Mouse (Mus musculus) adrenal gland, postnatal 14 days (tissue): ENCODE measurements at regions not wholly inside any gene's neighbourhood (a gene's known extent, or its start where the extent isn't known, plus 50 kb on each side); places are given as distances from the start of the nearest gene placed in this dataset.
A peak's percentile ranks its signal among the peaks of the same experiment; 100 is the strongest.

Source experiments
- DNase-seq: peaks from one replicate; pipeline ENCODE4 v3.0.0; 2021; ENCODE audit warnings: mixed read lengths

DNA sequence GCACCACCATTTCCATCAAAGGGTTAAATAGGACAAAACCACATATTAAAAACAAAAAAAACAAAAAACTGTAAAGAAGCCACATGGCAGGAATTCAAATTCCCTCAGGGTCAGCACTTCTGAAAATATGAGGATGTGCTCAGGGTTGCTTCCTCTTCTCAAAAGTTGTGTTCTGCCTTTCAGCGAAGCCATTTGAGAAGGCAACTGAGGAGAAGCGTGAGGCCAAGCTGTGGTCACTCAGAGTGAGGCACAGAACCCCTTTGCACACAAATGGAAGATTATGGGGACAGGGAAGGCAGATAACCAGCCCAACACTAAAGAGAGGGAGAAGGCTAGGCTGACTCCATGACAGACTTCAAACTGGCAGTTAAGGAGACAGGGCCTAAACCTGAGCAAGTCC lies 142.8 kb upstream of the Jade1 start:
- no peak for DNase-seq

GRCm38 (mm10) chr3:41408821-41409737 lies 146.5 kb upstream of the Jade1 start:
- peak; percentile 44 for DNase-seq

DNA sequence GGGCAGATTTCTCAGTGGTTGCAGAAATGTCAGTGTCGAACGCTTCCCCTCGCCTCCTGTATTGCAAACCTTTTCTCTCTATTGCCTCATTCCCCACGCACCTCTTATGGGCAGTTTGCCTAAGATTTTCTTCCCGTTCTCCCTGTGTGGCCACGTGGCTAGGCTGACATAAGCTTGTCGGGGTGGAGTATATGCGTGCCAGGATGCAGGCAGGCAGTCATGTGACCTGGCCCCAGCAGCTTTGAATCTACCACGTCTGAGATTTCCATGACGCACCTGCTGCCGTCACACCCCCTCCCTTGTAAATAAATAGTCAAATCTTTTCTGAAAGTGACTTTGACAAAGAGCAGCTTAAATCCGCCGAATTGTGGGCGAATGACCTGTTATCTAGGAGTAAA lies 147.1 kb upstream of the Jade1 start:
- DNase-seq: peak; percentile 83

DNA sequence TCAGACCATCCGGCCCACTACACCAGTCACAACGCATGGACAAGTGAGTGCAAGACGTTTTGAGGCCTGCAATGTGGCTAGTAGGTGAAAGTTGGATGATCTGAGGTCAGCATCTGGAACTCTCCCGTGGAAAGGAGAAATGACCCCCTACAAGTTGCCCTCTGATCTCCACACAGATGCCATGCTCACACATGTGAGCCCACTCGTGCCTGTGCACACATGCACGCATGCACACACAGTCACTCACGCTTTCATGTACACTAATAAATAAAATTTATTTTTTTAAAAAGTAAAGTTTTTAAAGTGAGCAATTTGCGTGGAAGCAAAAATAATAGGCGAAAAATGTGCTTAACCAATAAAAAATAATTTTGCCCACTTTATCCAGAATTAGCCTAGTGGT lies 147.5 kb upstream of the Jade1 start:
- DNase-seq: no peak

GRCm38 (mm10) chr3:41407520-41407919 lies 148.0 kb upstream of the Jade1 start:
- no peak for DNase-seq

DNA sequence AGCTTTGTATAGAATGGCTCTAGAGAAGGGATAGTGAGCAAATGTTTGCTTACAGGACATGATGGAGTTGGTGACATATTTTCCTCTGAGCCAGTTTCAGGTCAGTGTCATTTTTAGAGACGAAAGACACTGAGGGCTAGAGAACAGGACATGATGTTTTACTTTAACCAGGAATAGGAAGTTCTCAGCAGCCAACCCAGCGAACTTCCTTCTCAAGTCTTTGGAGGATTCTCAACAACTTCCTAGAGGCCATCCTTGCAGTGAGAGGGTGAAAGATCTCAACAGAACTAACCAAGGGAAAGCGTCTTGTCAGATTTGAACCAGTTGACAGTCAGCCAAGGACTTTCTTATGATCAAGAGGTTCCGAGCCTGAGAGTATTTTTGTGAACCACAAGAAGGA lies 153.7 kb upstream of the Jade1 start:
- no peak for DNase-seq

- DNase-seq: no peak
Observed at GRCm38 (mm10) chr3:41389868-41390267, 165.7 kb upstream of the Jade1 start.

DNA sequence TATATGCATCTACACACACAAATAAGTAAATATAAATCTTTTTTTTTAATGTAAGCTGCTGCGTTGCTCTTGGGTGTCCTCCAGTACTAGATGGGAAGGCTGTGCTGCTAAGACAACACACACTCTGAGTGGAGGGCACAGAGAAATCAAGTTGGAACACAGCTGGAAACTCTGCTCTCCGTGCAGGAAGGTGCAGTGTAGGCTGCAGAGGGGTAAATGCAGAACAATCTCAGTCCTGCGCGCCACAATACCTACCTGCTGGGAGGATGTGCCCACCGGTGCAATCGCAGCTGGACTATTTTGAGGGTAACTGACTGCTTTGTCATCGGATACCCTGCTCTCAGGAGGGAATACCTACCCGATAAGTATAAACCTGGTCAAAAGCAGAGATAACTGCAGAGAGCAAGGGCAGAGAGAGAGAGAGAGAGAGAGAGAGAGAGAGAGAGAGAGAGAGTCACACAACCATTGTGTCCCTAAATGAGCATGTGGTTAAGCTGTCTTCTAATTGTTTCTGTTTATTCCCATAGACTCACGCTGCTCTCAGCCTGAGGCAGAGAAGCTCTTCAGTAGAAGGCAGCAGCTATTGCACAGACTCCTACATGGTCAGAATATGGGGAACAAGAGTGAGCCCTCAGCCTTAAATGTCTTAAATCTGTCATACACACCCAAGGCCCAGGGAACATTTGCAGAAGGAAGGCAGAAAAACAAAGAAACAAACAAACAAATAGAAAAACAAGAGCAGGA lies 167.9 kb upstream of the Jade1 start:
- no peak for DNase-seq

DNA sequence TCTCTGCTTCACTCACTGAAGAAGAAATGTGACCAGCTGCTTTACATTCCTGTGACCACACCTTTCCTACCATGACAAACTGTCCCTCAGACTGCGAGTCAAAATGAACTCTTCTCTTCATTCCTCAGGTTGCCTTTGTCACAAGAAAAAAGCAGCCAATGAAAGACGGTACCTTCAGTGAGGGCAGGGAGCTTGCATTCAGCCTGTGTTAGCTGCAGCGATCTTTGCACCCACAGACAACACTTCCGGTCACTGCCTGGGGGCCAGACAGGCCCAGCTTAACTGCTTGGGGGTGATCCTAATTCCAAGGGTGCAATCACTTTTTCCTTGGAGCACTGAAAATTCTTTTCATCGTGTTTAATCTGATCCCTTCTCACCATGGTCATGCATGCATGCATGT lies 169.2 kb upstream of the Jade1 start:
- DNase-seq: no peak

DNA sequence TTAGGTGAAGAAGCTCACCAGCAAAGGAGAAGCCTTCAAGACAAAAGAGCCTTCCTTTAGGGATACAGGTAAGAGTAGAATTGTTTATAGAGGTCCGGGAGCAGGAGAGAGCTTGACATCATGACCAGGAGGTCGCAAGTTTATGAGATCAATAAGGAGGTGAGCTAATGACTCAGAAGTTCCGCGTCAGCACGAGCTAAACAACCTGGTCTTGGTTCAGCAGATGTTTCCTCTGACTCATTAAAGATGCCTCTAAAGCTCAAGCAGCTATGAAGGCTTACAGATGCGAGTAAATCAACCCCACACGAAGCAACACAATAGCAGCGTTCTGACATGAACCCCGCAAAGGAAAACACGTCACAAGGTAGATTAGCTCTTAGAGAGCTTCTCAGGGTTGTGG lies 171.1 kb upstream of the Jade1 start:
- no peak for DNase-seq

DNA sequence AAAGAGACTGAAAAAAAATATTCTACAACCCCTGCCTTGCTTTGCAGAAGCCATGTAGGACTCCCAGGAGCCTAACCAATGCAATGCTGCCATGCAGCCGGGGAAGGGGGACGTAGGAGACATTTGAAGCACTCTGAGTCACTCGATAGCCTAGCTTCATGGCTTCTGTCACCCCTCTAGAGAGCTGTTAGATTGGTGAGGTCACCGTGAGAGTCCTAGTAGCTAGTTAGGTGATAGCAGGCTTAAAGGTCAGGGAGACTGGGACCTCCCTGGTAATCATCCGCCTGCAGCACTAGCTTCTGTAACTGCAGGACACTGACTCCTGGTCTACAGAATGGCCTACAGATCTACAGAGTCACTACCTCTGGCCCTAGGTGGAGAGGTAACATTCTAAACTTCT lies 177.0 kb upstream of the Jade1 start:
- no peak for DNase-seq

- peak; percentile 41 for DNase-seq
Observed at GRCm38 (mm10) chr3:41377826-41378406, 177.6 kb upstream of the Jade1 start.

DNA sequence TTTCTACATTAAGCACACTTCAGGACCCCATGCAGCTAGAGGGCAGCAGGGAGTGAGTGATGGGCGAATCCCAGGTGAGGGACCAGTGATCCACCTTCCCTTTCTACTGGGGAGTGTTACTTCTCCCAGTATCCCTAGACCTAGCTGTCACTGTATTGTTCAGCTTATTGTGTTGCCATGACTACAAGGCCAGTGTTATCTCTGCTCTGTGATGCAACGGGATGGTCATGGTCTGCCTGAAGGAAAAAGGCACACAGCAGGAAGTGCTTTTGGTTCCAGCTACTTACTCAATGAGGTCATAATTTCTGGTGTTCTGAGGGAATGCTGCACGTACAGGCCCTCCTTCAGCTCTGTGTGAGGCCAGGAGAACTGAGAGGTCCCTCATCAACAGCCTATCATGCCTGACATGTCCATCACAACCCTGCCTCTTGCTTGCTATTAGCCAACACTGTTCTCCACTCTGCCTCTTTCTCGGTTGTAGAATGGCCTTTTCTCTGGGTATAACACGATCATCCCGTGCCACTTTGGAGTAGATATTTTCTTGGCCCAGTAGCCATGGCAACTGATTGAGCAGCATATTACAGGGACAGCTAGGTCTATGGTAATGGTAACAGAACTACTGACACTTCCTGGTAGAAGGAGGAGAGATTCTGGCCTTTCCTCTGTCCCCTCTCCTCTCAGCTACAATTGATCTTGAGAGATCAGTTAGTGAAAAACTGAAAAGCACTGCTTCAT lies 178.5 kb upstream of the Jade1 start:
- DNase-seq: peak; percentile 54

DNA sequence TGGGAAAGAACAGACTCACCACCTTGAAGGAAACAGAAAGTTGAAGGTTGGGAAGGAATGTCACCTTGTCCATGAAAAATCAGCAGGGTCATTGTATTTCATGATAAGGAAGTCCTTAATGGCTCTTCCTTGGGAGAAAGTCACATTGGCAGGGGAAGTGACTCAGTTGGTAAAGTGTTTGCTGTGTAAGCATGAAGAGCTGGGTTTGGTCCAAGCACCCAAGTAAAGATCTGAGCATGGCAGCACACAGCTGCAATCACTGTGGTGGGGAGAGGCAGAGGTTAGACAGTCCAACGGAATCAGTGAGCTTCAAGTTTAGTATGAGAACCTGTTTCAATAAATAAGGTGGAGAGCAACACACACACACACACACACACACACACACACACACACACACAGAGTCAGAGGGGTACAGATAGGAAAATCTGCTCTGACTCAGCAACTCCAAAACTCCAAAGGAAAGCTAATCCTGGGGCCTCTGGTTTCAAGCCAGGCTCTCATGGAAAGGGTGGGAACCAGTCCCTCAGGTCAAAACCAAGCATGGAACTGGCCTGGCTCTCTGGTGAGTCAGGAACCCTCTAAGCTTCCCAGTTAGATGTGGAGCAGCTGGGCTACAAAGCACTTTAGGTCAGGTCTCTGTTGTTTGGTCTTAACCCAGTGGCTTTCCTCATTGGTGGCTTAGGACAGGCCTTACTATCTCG lies 180.2 kb upstream of the Jade1 start:
- DNase-seq: no peak

- no peak for DNase-seq
Observed at GRCm38 (mm10) chr3:41373198-41373597, 182.3 kb upstream of the Jade1 start.

DNA sequence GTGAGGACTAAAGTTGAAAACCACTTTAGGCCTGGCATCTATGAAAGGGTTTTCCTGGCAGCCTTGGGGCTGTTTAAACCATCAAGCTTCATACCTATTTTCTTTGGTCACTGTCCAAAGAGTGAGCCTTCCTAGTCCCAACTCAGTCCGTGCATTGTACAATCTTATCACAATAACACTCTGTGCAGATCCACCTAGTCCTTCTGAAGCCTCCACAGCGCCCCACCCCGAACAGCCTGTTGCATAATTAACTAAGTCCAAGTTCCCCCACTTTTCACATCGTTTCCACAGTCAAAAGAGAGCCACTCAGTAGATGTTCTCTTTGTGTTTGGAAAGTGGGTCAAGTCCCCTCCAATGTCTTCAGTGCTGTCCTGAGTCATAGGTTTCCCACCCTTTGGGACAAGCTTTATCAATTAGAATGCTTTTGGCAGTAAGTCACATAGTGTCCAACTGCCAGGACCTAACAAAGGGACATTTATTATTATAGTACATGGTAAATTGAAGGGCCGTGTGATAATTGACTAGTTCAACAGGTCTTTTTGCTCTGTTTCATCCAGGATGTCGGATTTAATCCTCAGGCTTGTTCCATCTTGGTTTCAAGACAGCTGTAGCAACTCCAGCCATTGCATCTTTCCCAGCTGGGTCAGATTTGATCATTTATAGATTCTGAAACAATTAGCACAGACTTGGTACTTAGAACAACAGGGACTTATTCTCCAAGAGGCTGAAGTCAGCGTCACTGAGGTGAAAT lies 187.0 kb upstream of the Jade1 start:
- no peak for DNase-seq

DNA sequence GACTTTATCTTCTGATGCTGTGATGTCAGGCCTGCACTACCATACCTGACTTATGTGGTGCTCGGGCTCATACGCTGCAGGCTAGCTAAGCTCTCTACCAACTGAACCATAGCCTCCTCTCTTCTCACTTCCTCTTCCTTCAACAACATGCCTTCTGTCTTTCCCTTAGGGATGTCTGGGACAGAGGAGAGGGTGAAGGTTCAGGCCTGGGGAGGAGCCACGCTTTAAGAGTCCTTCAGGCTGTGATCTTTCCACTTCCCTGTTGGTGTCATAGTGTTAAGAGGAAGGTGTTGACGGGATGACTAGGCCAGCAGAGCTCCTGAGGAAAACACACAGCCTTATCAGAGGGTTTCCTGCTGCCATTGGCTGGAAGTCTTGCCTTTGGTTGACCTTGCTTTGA lies 188.8 kb upstream of the Jade1 start:
- DNase-seq: no peak

GRCm38 (mm10) chr3:41366264-41366663 lies 189.3 kb upstream of the Jade1 start:
- DNase-seq: no peak

GRCm38 (mm10) chr3:41365145-41365830 lies 190.2 kb upstream of the Jade1 start:
- peak; percentile 60 for DNase-seq

DNA sequence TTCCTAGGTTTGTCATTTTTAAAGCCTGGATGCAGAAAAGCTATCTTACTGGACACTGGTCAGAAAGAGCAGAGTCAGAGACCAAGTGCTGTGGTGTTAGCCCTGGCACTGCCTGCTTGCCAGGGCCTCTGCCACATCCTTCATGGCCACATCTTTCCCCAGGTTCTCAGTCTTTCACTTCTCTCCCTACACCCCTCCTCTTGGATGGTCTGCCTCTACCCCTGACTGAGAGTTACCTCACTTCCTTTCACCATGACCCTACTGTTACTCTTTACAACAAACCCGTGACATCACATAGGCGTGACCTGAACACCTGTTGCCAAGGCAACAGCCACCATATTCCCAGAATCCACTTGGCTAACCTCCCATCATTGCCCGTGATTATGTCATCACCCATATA lies 191.6 kb upstream of the Jade1 start:
- no peak for DNase-seq

DNA sequence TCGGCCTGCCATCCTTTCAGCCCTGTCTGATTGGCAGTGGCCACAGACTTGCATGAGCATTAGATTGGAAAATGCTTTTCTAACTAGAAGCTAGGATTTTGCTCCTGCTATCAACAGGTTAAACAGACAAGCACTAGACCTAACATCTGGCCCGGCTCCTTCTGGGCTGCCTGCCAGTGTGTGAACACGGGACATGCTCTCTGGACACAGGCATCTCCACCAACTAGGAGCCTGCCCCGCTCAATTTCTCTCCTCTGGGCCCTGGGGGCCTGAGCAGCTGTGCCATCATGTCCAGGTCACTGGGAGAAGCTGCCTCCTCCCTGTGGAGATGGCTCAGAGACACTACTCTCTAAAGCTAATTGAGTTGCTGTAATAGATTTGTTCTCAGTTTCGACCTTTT lies 195.3 kb upstream of the Jade1 start:
- DNase-seq: peak; percentile 77
